Mouse (Mus musculus) embryonic facial prominence, embryonic 14.5 days (tissue): ENCODE data around the gene Jak2. TPM values are rescaled to one million over a fixed set of nuclear protein-coding genes. Genes with fewer than 3 reads are reported as not detected.

ENCODE experiments used
- polyA plus RNA-seq: library from polyadenylated mRNA; unstranded; fragments of >200 nt; fragmentation: Nextera tagmentation; extraction: Ambion mirVana; gene quantifications from 2 replicates; pipeline ENCODE4 v1.2.1, GENCODE M21; 2014

The Jak2 gene
- polyA plus RNA-seq, 1 experiment from 2014 or later: 16.2 TPM

Other genes starting within 250 kb of the Jak2 start
- 93.5 and 95.5 TPM in 2 replicates for gene Ak3, start 203.9 kb upstream of the Jak2 start, polyA plus RNA-seq
- 44.8 and 52.9 TPM in 2 replicates for gene Rcl1, start 150.5 kb upstream of the Jak2 start, polyA plus RNA-seq
- 5.8 and 7.8 TPM in 2 replicates for gene Insl6, start 73.5 kb downstream of the Jak2 start, polyA plus RNA-seq
- 0.60 and 0.96 TPM in 2 replicates for gene Rln1, start 82.8 kb downstream of the Jak2 start, polyA plus RNA-seq
- gene Plgrkt, start 115.6 kb downstream of the Jak2 start, polyA plus RNA-seq: 66.9 and 67.7 TPM in 2 replicates
- gene Cd274, start 115.6 kb downstream of the Jak2 start, polyA plus RNA-seq: 0.21 and 0.56 TPM in 2 replicates
- not detected in 2 replicates for gene Pdcd1lg2, start 159.1 kb downstream of the Jak2 start, polyA plus RNA-seq